Mouse (Mus musculus): ENCODE data around the gene D130043K22Rik.

DNA sequence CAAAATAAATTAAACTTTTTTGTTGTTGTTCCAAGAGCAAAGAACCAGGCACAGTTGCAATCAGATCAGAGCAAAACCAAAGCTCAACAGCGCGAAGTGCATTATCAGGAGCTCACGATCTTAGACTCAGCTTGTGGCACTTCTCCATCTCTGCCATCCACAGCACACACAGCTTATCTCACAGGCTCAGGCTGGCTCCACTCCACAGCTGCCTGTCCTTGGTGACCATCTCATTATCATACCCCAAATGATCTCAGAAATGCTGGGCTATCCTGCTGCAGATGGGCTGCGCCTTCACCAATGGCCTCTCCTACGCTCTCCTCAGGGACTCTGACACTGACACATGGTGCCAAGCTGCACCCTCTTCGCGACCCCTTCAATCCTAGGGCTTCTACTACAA is 88.3 kb downstream of the D130043K22Rik start:
- TF ChIP-seq HCFC1 (IDR thresholded peaks at IDR 0.05; ENCODE audit: borderline replicate concordance, insufficient read depth, low read length) (no peak), ZC3H11A (IDR thresholded peaks at IDR 0.05; ENCODE audit: borderline replicate concordance, low read depth, low read length) (no peak), ZNF384 (IDR thresholded peaks at IDR 0.05; ENCODE audit: low read depth, low read length) (no peak), CHD2 (IDR thresholded peaks at IDR 0.05; ENCODE audit: low read depth, low read length) (no peak), MAFK (IDR thresholded peaks at IDR 0.05; ENCODE audit: insufficient read depth, low read depth, low read length) (no peak)
